ENCODE assay signal across 8 mouse cellular contexts in the genomic region with DNA sequence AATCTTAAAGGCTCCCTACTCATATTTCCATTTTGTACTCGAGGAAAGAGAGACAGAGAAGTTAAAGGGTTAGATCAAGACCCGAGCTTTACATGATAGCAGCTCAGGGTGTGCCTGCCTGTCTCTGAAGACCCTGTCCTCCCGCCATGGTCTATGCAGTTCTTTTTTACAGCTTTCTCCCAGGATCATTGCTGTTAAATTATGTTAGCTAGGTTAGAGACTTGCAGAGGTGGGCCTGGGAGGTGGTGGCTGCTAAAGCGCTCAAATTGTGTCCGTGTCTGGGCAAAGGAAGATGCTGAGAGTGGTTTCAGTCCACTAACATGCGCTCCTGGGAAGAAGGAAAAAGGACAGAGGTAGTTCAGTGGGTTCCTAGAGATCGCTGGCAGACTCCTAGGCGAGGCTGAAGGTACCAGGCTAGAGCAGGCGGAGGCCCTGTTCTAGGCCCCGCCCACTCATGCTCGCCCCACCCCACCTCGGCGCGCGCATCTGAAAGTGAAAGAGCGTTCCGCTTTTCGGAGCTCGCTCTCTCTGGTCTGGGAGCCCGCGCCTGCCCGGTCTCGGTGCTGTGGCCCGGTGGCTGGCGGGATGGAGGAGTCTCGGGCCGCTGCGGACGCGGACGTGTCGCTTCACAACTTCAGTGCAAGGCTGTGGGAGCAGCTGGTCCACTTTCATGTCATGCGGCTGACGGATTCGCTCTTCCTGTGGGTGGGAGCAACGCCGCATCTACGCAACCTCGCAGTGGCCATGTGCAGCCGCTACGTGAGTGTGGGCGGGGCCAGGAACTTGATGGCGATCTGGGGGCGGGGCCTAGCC. TPM values are rescaled to one million over a fixed set of nuclear protein-coding genes. Genes with fewer than 3 reads are reported as not detected.
DNase-seq lines count a peak whose midpoint lies in the region; ATAC-seq lines count a peak whose summit lies in the region.

A gene (plus strand): TSS at position 474 of the 813 bp plus-strand sequence.

- intact Hi-C loops in gastrocnemius, postnatal 14 days (cut with DNase I; ENCODE audit: low total_unique reads): no loop called here

- H3K4me3 ChIP-seq in megakaryocyte, embryonic 14.5 days (replicated peaks): peak within 1 kb of the TSS; percentile 100

- peaks cover 13% of the 10 kb centered on the region for H3K36me3 ChIP-seq in megakaryocyte, embryonic 14.5 days (replicated peaks; ENCODE audit: low read length)

- DNase-seq in adrenal gland, adult (ENCODE audit: inconsistent age in 2 of 2, low spot score in 1 of 2): peak; percentile 95 to 99
- DNase-seq in embryo, embryonic 10.5 days (ENCODE audit: low spot score): peak; percentile 95
- peak; percentile 94 for DNase-seq in gastrocnemius, postnatal 14 days
- DNase-seq in left cerebral cortex, adult 9 months (ENCODE audit: low spot score in 2 of 2): peak; percentile 77 to 93
- DNase-seq in right cerebral cortex, adult 2 months (ENCODE audit: low spot score in 2 of 2): peak; percentile 92 to 95
- DNase-seq in urinary bladder, postnatal 10 days (ENCODE audit: low spot score): peak; percentile 77

- peaks cover 34% of the 10 kb centered on the region for H3K4me1 ChIP-seq in megakaryocyte, embryonic 14.5 days

- no peaks in the 10 kb centered on the region for H3K9me3 ChIP-seq in megakaryocyte, embryonic 14.5 days

- ATAC-seq in inflammation-experienced regulatory T-cells, adult 6 months: peak; percentile 91

- no peaks in the 10 kb centered on the region for H3K27me3 ChIP-seq in megakaryocyte, embryonic 14.5 days (replicated peaks)

RNA-seq across cellular contexts. Expression of the gene that starts here (rescaled TPM):
- 10 to 100 TPM; 26.0 to 26.9 TPM for total RNA-seq in gastrocnemius, postnatal 14 days (2021)
- 10 to 100 TPM; 42.5 to 48.6 (median 45.6) TPM for polyA plus RNA-seq in inflammation-experienced regulatory T-cells, adult 6 months (2017; shearing (Covaris generic))
- 32.8 and 36.0 TPM in 2 replicates for polyA plus RNA-seq in megakaryocyte, embryonic 14.5 days (2012; ENCODE audit: insufficient read depth, low replicate concordance)

Comparison
In these comparisons a context has a peak if more than half of its experiments do, and no peak if none do; other contexts are left out.
1. Peak in every context shown above with its lines: DNase-seq, ATAC-seq and H3K4me3 ChIP-seq.